Mouse (Mus musculus): Measurements from ENCODE around the gene Ndufa5.
A peak's percentile ranks its signal among the peaks of the same experiment; 100 is the strongest.

The Ndufa5 gene

GRCm38 (mm10) chr6:24527155-24528063, at the start of gene Ndufa5:
TSS of gene Ndufa5 (minus strand) at chr6:24528013.
- TF ChIP-seq GATA4 (IDR thresholded peaks at IDR 0.05; ENCODE audit: insufficient replicate concordance, low read length), result peak; percentile 21; the same call in 1 of the 2 replicates

DNA sequence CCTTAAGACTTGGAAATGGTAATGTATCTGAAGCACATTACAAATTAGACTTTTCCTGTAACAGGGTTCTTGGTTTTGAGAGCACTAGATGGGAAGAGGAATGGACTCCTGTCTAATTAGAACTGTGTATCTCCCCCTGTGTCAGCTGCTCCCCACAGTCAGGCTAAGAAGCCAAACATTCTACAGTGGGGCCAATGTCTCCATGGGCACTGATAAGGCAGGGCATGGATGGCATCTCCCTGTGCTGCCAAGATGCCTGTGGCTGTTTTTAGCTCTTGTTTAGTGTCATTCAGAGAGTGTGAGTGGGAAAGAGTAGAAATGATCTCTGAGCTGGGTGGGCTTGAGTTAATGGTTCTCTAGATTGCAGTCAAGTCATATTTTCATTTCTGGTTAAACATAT, 45.5 kb upstream of the Ndufa5 start:
- no peak for TF ChIP-seq GATA4 (IDR thresholded peaks at IDR 0.05; ENCODE audit: insufficient replicate concordance, low read length)

DNA sequence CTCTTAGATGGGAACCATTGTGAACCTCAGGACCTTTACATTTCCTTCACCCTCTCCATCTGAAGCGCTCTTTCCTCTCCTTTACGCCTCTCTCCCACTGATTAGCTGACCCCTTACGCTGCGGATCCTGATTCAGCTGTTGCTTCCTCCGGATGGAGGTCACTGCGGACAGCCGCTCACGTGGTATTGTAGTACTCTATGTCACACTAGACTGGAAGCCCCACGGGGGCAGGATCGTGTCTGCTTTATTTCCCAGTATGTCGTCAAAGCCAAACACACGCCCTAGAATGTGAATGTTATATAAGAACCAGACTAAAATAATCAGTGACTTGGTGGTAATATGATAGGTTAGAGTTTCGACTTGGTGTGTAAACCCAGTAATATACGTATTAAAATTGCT, 44.6 kb upstream of the Ndufa5 start:
- no peak for TF ChIP-seq GATA4 (IDR thresholded peaks at IDR 0.05; ENCODE audit: insufficient replicate concordance, low read length)

GRCm38 (mm10) chr6:24571126-24571525, 43.3 kb upstream of the Ndufa5 start:
- peak; percentile 70; the same call in 1 of the 2 replicates for TF ChIP-seq GATA4 (IDR thresholded peaks at IDR 0.05; ENCODE audit: insufficient replicate concordance, low read length)

GRCm38 (mm10) chr6:24570278-24570677, 42.5 kb upstream of the Ndufa5 start:
- no peak for TF ChIP-seq GATA4 (IDR thresholded peaks at IDR 0.05; ENCODE audit: insufficient replicate concordance, low read length)

DNA sequence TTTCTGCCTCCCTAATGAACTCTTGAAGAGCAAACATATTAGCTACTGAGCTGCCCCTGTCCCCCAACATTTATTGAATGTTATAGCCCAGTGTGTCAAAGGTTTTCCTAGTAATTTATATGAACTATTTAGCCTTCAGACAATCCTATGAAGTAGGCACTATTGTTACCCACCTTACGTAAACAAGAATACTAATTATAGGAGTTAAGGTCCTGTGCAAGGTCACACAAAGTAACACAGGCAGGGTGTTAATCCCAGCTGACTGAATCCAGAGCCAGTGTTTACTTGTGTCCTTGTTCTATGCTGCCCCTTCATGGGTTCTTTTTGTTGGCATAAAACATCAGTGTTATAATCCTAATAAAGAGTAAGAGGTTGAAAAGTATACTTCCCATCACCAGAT, 41.9 kb upstream of the Ndufa5 start:
- no peak for TF ChIP-seq GATA4 (IDR thresholded peaks at IDR 0.05; ENCODE audit: insufficient replicate concordance, low read length)

DNA sequence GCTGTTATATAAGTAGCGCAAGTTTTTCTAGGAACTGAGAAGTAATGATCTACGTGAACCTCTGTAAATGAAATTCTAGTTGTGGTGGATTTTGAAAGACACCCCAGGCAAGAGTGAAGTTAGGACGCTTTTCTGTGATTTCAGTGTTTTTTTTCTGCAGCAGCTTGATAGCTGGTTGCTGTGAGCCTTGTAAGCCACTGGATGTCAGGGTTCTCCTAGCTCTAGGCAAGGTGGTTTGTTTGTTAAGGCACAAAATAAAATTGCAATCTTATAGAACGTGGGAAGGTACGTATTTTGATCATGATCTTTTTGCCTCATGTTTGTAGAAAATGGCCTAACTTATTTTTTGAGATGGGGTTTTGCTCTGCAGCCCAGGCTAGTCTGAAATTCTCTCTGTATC, 41.1 kb upstream of the Ndufa5 start:
- TF ChIP-seq GATA4 (IDR thresholded peaks at IDR 0.05; ENCODE audit: insufficient replicate concordance, low read length), result no peak

GRCm38 (mm10) chr6:24564886-24565285, 37.1 kb upstream of the Ndufa5 start:
- no peak for TF ChIP-seq GATA4 (IDR thresholded peaks at IDR 0.05; ENCODE audit: insufficient replicate concordance, low read length)

DNA sequence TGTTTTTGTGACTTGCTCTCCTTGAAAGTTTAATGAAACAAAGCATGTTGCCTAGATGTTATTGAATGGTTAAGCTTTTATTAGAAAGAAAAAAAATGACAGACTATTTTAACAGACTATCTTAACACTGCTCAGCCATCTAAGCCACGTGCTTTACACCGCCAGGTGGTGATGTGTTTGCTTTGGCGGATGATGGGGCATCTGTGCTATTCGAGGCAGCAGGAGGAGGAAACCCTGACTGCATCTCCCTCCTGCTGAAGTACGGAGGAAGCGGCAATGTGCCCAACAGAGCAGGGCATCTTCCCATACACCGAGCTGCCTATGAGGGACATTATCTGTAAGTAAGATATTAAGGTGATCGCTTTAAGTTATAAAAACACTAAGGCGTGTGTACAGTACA, 36.3 kb upstream of the Ndufa5 start:
- TF ChIP-seq GATA4 (IDR thresholded peaks at IDR 0.05; ENCODE audit: insufficient replicate concordance, low read length), result no peak

DNA sequence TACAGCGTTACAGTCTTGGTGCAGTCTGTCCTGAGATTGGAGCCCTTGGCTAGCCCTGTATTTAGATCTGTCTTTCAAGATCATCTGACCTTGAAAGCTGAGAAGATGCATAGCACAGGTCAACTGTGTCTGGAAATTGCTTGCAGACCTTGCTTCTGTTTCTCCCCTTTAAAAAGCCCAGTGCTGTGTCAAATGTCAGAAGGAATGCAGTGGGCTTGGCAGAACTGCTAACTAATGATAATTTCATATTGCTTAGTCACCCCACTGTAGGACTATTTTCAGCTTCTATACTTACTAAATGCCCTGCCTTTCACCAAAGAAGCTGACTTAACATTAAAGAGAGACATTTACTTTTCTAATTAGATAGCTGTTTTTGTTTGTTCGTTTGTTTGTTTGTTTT, 27.7 kb upstream of the Ndufa5 start:
- TF ChIP-seq GATA4 (IDR thresholded peaks at IDR 0.05; ENCODE audit: insufficient replicate concordance, low read length), result no peak

- no peak for TF ChIP-seq GATA4 (IDR thresholded peaks at IDR 0.05; ENCODE audit: insufficient replicate concordance, low read length)
These were observed 26.7 kb upstream of the Ndufa5 start for GRCm38 (mm10) chr6:24554427-24555086.

DNA sequence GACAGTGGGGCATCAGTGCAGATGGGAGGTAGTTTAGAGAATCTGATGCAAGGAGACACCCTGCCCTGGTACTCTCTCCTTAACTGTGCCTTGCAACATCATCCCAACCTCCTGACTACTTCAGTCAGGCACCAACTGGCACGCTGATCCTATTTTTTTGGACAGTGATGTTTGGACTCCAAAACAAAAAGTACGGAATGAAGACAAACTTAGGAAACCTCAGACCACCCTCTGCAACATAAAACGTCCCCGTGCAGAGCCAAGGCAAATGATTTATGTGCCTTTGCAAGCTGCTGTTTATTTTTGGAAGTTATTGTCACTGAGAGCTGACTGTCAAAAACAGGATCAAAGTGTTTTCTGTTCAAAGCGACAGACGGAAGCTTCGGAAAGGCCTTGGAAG, 24.2 kb upstream of the Ndufa5 start:
- no peak for TF ChIP-seq GATA4 (IDR thresholded peaks at IDR 0.05; ENCODE audit: insufficient replicate concordance, low read length)

GRCm38 (mm10) chr6:24549801-24550200, 22.0 kb upstream of the Ndufa5 start:
- TF ChIP-seq GATA4 (IDR thresholded peaks at IDR 0.05; ENCODE audit: insufficient replicate concordance, low read length), result no peak

DNA sequence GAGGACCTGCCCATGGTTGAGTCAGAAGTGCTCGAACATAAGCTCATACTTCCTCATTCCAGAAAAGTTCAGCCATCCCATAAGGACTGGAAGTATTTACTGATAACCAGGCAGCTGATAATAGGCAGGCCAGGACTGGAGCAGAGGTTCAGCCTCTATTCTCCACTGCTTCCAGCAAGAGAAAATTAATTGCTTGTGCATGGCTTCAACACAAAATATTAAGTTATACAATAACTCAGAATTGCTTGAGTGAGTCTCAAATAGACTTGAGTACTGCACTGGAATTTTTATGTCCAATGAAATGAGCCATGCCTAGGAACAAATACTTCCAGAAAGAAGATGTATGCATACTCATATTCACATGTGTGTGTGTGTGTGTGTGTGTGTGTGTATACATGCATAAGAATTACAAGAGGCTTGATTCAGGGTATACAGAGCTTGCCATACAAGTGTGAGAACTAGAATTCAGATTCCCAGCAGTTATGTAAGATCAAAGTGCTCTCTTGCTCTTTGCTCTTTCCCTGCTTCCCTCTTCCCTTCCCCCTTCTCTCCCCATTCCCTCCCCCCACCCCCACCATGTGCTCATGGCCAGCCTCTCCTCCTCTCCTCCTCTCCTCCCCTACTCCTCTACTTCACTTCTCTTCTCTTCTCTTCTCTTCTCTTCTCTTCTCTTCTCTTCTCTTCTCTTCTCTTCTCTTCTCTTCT, 19.1 kb upstream of the Ndufa5 start:
- TF ChIP-seq GATA4 (IDR thresholded peaks at IDR 0.05; ENCODE audit: insufficient replicate concordance, low read length), result 0 out of 2 replicates have a peak, but pooled peaks have one; percentile 26

GRCm38 (mm10) chr6:24543119-24543591, 15.3 kb upstream of the Ndufa5 start:
- TF ChIP-seq GATA4 (IDR thresholded peaks at IDR 0.05; ENCODE audit: insufficient replicate concordance, low read length), result no peak
